Mouse (Mus musculus) liver, postnatal 0 days (tissue): ENCODE results near the gene Srp54a. TPM values are rescaled to one million over a fixed set of nuclear protein-coding genes. Genes with fewer than 3 reads are reported as not detected.
"Not testable (repeated sequence)": the region's sequence is repeated elsewhere in the genome, so short reads cannot be mapped to it uniquely, and the experiment has no call there.

Source experiments
- ATAC-seq: fragments of 200-750 bp; cut with Nextera tagmentation; 2 replicates; pipeline ENCODE4 v1.8.0; 2017; ENCODE audit warnings: mild to moderate bottlenecking, moderate library complexity
- DNase-seq: peaks from one replicate; pipeline ENCODE4 v3.0.0-alpha.2; 2016
- H3K27ac ChIP-seq: fragments of 300-500 bp; sonication (generic); 2 replicates; pipeline ENCODE4 v1.5.1; 2014; ENCODE audit warnings: antibody characterized with exemption, moderate library complexity, mild to moderate bottlenecking, low read depth
- H3K27me3 ChIP-seq: fragments of 300-500 bp; sonication (generic); 2 replicates; pipeline ENCODE4 v1.6.1; 2014; ENCODE audit warnings: low read length, control low read depth, mixed read lengths; ENCODE audit not compliant: insufficient read depth
- H3K36me3 ChIP-seq: fragments of 300-500 bp; sonication (generic); replicated peaks from 2 replicates; pipeline ENCODE4 v1.6.1; 2014; ENCODE audit warnings: mild to moderate bottlenecking, control low read depth, low read length, moderate library complexity, mixed read lengths; ENCODE audit not compliant: insufficient read depth
- H3K4me1 ChIP-seq: fragments of 300-500 bp; sonication (generic); 2 replicates; pipeline ENCODE4 v1.6.1; 2014; ENCODE audit warnings: antibody characterized with exemption, mild to moderate bottlenecking, control low read depth; ENCODE audit not compliant: insufficient read depth
- H3K4me2 ChIP-seq: fragments of 300-500 bp; sonication (generic); 2 replicates; pipeline ENCODE4 v1.6.1; 2014; ENCODE audit warnings: low read depth, mild to moderate bottlenecking, low read length, moderate library complexity, mixed read lengths
- H3K4me3 ChIP-seq: fragments of 300-500 bp; sonication (generic); 2 replicates; pipeline ENCODE4 v1.5.1; 2014; ENCODE audit warnings: low read depth, low read length
- H3K9ac ChIP-seq: fragments of 300-500 bp; sonication (generic); replicated peaks from 2 replicates; pipeline ENCODE4 v1.6.1; 2014; ENCODE audit warnings: mild to moderate bottlenecking, moderate library complexity
- H3K9me3 ChIP-seq: fragments of 300-500 bp; sonication (generic); 2 replicates; pipeline ENCODE4 v1.6.1; 2016; ENCODE audit warnings: mild to moderate bottlenecking, control low read depth, low read length, mixed read lengths
- CTCF ChIP-seq: sonication (generic); IDR thresholded peaks from 2 replicates; pipeline ENCODE4 v1.5.1; 2016; ENCODE audit warnings: antibody characterized with exemption, low read depth
- EP300 ChIP-seq: IDR thresholded peaks from 2 replicates; pipeline ENCODE4 v1.6.1; 2016; ENCODE audit warnings: antibody characterized with exemption, low read depth, mild to moderate bottlenecking
- WGBS: fragments of 180-500 bp; shearing (Covaris S2); extraction: QIAGEN DNeasy Blood & Tissue Kit; methylation state at CpG from one replicate; pipeline ENCODE4 v1.1.7; 2014; ENCODE audit not compliant: insufficient replicate concordance; 5-methylcytosine and 5-hydroxymethylcytosine counted together
- polyA plus RNA-seq: library from polyadenylated mRNA; unstranded; fragments of >200 nt; fragmentation: Nextera tagmentation; extraction: Ambion mirVana; gene quantifications from 2 replicates; pipeline ENCODE4 v1.2.1, GENCODE M21; 2015

The Srp54a gene
- polyA plus RNA-seq, 1 experiment from 2014 or later = 67.0 TPM

- DNase-seq (no peak), ATAC-seq (no peak)
- H3K4me1 ChIP-seq = peaks cover 16% of the 10 kb centered on the region
- peaks cover 11% of the 10 kb centered on the region for H3K36me3 ChIP-seq
- H3K4me2 ChIP-seq = no peak overlapping the region
- no peak overlapping the region for H3K9ac ChIP-seq
- H3K4me3 ChIP-seq = no peak overlapping the region
- no peak overlapping the region for H3K27ac ChIP-seq
- no peaks in the 10 kb centered on the region for H3K9me3 ChIP-seq
- no peak for TF ChIP-seq CTCF
- TF ChIP-seq EP300 = no peak
- H3K27me3 ChIP-seq = no peaks in the 10 kb centered on the region
- WGBS = 78% methylated on average over 1 of the region's 1 CpGs
Measured at GRCm38 (mm10) chr12:55062141-55062540, 17.9 kb upstream of the Srp54a start.

- Histone ChIP-seq H3K9me3 (no peaks in the 10 kb centered on the region), H3K36me3 (no peaks in the 10 kb centered on the region), H3K4me3 (no peak overlapping the region), H3K9ac (no peak overlapping the region), H3K4me2 (no peak overlapping the region), H3K4me1 (peaks cover 10% of the 10 kb centered on the region; the same call in 1 of the 2 replicates), H3K27ac (no peak overlapping the region), H3K27me3 (no peaks in the 10 kb centered on the region)
- ATAC-seq (no peak), DNase-seq (no peak)
- TF ChIP-seq CTCF (no peak), EP300 (no peak)
- 78% methylated on average over 4 of the region's 4 CpGs for WGBS
Measured at GRCm38 (mm10) chr12:55072495-55072894, 7.6 kb upstream of the Srp54a start.

- H3K27ac ChIP-seq = no peak overlapping the region
- ATAC-seq = peak; percentile 43
- no peaks in the 10 kb centered on the region for H3K36me3 ChIP-seq
- no peak overlapping the region for H3K9ac ChIP-seq
- 68% methylated on average over 7 of the region's 7 CpGs for WGBS
- peaks cover 13% of the 10 kb centered on the region; the same call in 1 of the 2 replicates for H3K4me1 ChIP-seq
- no peak for DNase-seq
- TF ChIP-seq CTCF (no peak), EP300 (peak; percentile 19; the same call in 1 of the 2 replicates)
- no peaks in the 10 kb centered on the region for H3K9me3 ChIP-seq
- H3K27me3 ChIP-seq = no peaks in the 10 kb centered on the region
- H3K4me2 ChIP-seq = no peak overlapping the region
- H3K4me3 ChIP-seq = no peak overlapping the region
Measured at GRCm38 (mm10) chr12:55073686-55074085, 6.4 kb upstream of the Srp54a start.

GRCm38 (mm10) chr12:55075296-55075695 is 4.8 kb upstream of the Srp54a start:
- Histone ChIP-seq H3K36me3 (no peaks in the 10 kb centered on the region), H3K4me3 (no peak overlapping the region), H3K4me2 (no peak overlapping the region), H3K27me3 (no peaks in the 10 kb centered on the region), H3K9ac (no peak overlapping the region), H3K4me1 (peaks cover 16% of the 10 kb centered on the region), H3K27ac (no peak overlapping the region), H3K9me3 (no peaks in the 10 kb centered on the region)
- DNase-seq (no peak), ATAC-seq (no peak)
- TF ChIP-seq CTCF (no peak), EP300 (no peak)
- WGBS = 90% methylated on average over 2 of the region's 2 CpGs

- TF ChIP-seq CTCF = peak; percentile 56
- not testable (repeated sequence) for H3K9ac ChIP-seq, DNase-seq, H3K36me3 ChIP-seq, ATAC-seq, H3K27ac ChIP-seq, H3K9me3 ChIP-seq, H3K4me3 ChIP-seq, H3K27me3 ChIP-seq
- peaks cover 12% of the 10 kb centered on the region for H3K4me1 ChIP-seq
- 27% methylated on average over 2 of the region's 2 CpGs for WGBS
- H3K4me2 ChIP-seq = peak overlapping the region; percentile 79; the same call in 1 of the 2 replicates
Measured at GRCm38 (mm10) chr12:55078706-55079105, 1.4 kb upstream of the Srp54a start.

- peak overlapping the region; percentile 68 for H3K4me2 ChIP-seq
- ATAC-seq = peak; percentile 39
- H3K36me3 ChIP-seq, H3K27me3 ChIP-seq, H3K9me3 ChIP-seq, DNase-seq: not testable (repeated sequence)
- WGBS = under 1% methylated on average over 25 of the region's 25 CpGs
- peak overlapping the region; percentile 75 for H3K4me3 ChIP-seq
- H3K27ac ChIP-seq = peak overlapping the region; percentile 96
- peak overlapping the region; percentile 97 for H3K9ac ChIP-seq
- peaks cover 11% of the 10 kb centered on the region for H3K4me1 ChIP-seq
Measured at GRCm38 (mm10) chr12:55080601-55080942, 510 bp downstream of the Srp54a start.

- H3K4me2 ChIP-seq, H3K9ac ChIP-seq, ATAC-seq, H3K27me3 ChIP-seq, DNase-seq, H3K4me1 ChIP-seq, H3K4me3 ChIP-seq, H3K36me3 ChIP-seq, H3K9me3 ChIP-seq, H3K27ac ChIP-seq: not testable (repeated sequence)
- 100% methylated on average over 1 of the region's 7 CpGs for WGBS
Measured at GRCm38 (mm10) chr12:55092127-55092526, 12.1 kb downstream of the Srp54a start.

- WGBS = no CpG with 5 or more reads among the region's 7 CpGs
- not testable (repeated sequence) for H3K27ac ChIP-seq, H3K36me3 ChIP-seq, H3K9ac ChIP-seq, H3K27me3 ChIP-seq, H3K4me2 ChIP-seq, DNase-seq, H3K4me1 ChIP-seq, H3K9me3 ChIP-seq, H3K4me3 ChIP-seq
- ATAC-seq = 0 out of 2 replicates have a peak, but pooled peaks have one; percentile 27
Measured at GRCm38 (mm10) chr12:55112616-55113015, 32.6 kb downstream of the Srp54a start.

GRCm38 (mm10) chr12:55124242-55124641 is 44.2 kb downstream of the Srp54a start, which contains the start of gene Fam177a:
Fam177a (plus strand) TSS chr12:55124469.
- DNase-seq, H3K36me3 ChIP-seq, H3K9me3 ChIP-seq, H3K4me3 ChIP-seq, H3K9ac ChIP-seq, H3K4me2 ChIP-seq, H3K4me1 ChIP-seq, H3K27me3 ChIP-seq, H3K27ac ChIP-seq: not testable (repeated sequence)
- WGBS = no CpG with 5 or more reads among the region's 40 CpGs
- ATAC-seq = peak; percentile 99

- H3K4me2 ChIP-seq, H3K36me3 ChIP-seq, H3K4me3 ChIP-seq, H3K9ac ChIP-seq, H3K4me1 ChIP-seq, H3K27me3 ChIP-seq, H3K9me3 ChIP-seq, DNase-seq, H3K27ac ChIP-seq: not testable (repeated sequence)
- ATAC-seq = peak; percentile 77
- WGBS = no CpG with 5 or more reads among the region's 18 CpGs
Measured at GRCm38 (mm10) chr12:55124731-55125130, 44.7 kb downstream of the Srp54a start.
